Mouse (Mus musculus) testis, adult 2 months (tissue): ENCODE measurements around the gene Pkmyt1. TPM values are rescaled to one million over a fixed set of nuclear protein-coding genes. Genes with fewer than 3 reads are reported as not detected.

Experiments used
- H3K27ac ChIP-seq: fragments of 200-500 bp; 2 replicates; pipeline ENCODE4 v1.5.1; 2012; ENCODE audit warnings: low read depth, low read length; ENCODE audit not compliant: control insufficient read depth, insufficient read depth
- H3K27me3 ChIP-seq: fragments of 200-500 bp; 2 replicates; pipeline ENCODE4 v1.6.1; 2012; ENCODE audit warnings: mild to moderate bottlenecking, low read length, moderate library complexity; ENCODE audit not compliant: control insufficient read depth, insufficient read depth
- H3K36me3 ChIP-seq: fragments of 200-500 bp; 2 replicates; pipeline ENCODE4 v1.6.1; 2012; ENCODE audit warnings: mild to moderate bottlenecking, low read length; ENCODE audit not compliant: control insufficient read depth, insufficient read depth
- H3K4me1 ChIP-seq: fragments of 200-500 bp; 2 replicates; pipeline ENCODE4 v1.6.1; 2012; ENCODE audit warnings: low read length; ENCODE audit not compliant: control insufficient read depth, insufficient read depth
- H3K4me3 ChIP-seq: fragments of 200-500 bp; 2 replicates; pipeline ENCODE4 v1.5.1; 2012; ENCODE audit warnings: low read depth, mild to moderate bottlenecking, low read length, moderate library complexity, mixed read lengths; ENCODE audit not compliant: control insufficient read depth
- CTCF ChIP-seq: fragments of 200-500 bp; IDR thresholded peaks from 2 replicates; pipeline ENCODE4 v1.5.1; 2012; ENCODE audit warnings: low read depth, mild to moderate bottlenecking, inconsistent platforms, low read length, moderate library complexity; ENCODE audit not compliant: control insufficient read depth, insufficient read depth, insufficient replicate concordance
- POLR2A ChIP-seq: fragments of 200-500 bp; IDR thresholded peaks from 2 replicates; pipeline ENCODE4 v1.6.1; 2012; ENCODE audit warnings: low read depth, mild to moderate bottlenecking, inconsistent platforms, low read length, moderate library complexity; ENCODE audit not compliant: control insufficient read depth
- polyA plus RNA-seq: library from polyadenylated mRNA; depleted of rRNA; stranded (reverse); fragments of >200 nt; gene quantifications from 2 replicates; pipeline ENCODE4 v1.2.3, GENCODE M21; 2012

The Pkmyt1 gene
- polyA plus RNA-seq, 1 experiment, result 88.6 TPM

- H3K36me3 ChIP-seq, result no peaks in the 10 kb centered on the region
- TF ChIP-seq CTCF (no peak), POLR2A (no peak)
Measured at GRCm38 (mm10) chr17:23704741-23705140, 21.4 kb upstream of the Pkmyt1 start.

GRCm38 (mm10) chr17:23705525-23706104 is 20.5 kb upstream of the Pkmyt1 start:
- no peak overlapping the region for H3K4me3 ChIP-seq
- no peak overlapping the region for H3K27ac ChIP-seq
- no peaks in the 10 kb centered on the region for H3K4me1 ChIP-seq
- no peaks in the 10 kb centered on the region for H3K36me3 ChIP-seq
- H3K27me3 ChIP-seq, result no peaks in the 10 kb centered on the region
- TF ChIP-seq CTCF, result no peak
- TF ChIP-seq POLR2A, result no peak

More at GRCm38 (mm10) chr17:23704741-23705140, 21.4 kb upstream of the Pkmyt1 start:
- H3K27me3 ChIP-seq, result no peaks in the 10 kb centered on the region
- H3K4me1 ChIP-seq, result peaks cover 7% of the 10 kb centered on the region
- no peak overlapping the region for H3K4me3 ChIP-seq
- no peak overlapping the region for H3K27ac ChIP-seq

- H3K4me3 ChIP-seq, result no peak overlapping the region
- TF ChIP-seq POLR2A (no peak), CTCF (peak; percentile 80; the same call in 1 of the 2 replicates)
- no peaks in the 10 kb centered on the region for H3K27me3 ChIP-seq
- H3K36me3 ChIP-seq, result no peaks in the 10 kb centered on the region
- no peak overlapping the region for H3K27ac ChIP-seq
- H3K4me1 ChIP-seq, result no peaks in the 10 kb centered on the region
Measured at GRCm38 (mm10) chr17:23706212-23706611, 19.9 kb upstream of the Pkmyt1 start.

GRCm38 (mm10) chr17:23717003-23717402 is 9.1 kb upstream of the Pkmyt1 start:
- Histone ChIP-seq H3K27ac (no peak overlapping the region), H3K4me1 (peaks cover 3% of the 10 kb centered on the region), H3K27me3 (no peaks in the 10 kb centered on the region), H3K36me3 (no peaks in the 10 kb centered on the region), H3K4me3 (no peak overlapping the region)
- TF ChIP-seq POLR2A, result no peak
- TF ChIP-seq CTCF, result no peak

GRCm38 (mm10) chr17:23719455-23719854 is 6.7 kb upstream of the Pkmyt1 start:
- Histone ChIP-seq H3K27ac (no peak overlapping the region), H3K27me3 (no peaks in the 10 kb centered on the region), H3K4me3 (no peak overlapping the region), H3K36me3 (no peaks in the 10 kb centered on the region), H3K4me1 (peaks cover 14% of the 10 kb centered on the region)
- TF ChIP-seq POLR2A (no peak), CTCF (no peak)

GRCm38 (mm10) chr17:23721886-23722285 is 4.2 kb upstream of the Pkmyt1 start:
- H3K4me3 ChIP-seq, result no peak overlapping the region
- no peak overlapping the region for H3K27ac ChIP-seq
- TF ChIP-seq CTCF (no peak), POLR2A (no peak)
- no peaks in the 10 kb centered on the region for H3K27me3 ChIP-seq
- no peaks in the 10 kb centered on the region for H3K36me3 ChIP-seq
- H3K4me1 ChIP-seq, result peaks cover 17% of the 10 kb centered on the region

- no peak within 1 kb of the TSS for H3K27ac ChIP-seq
- H3K36me3 ChIP-seq, result no peaks in the 10 kb centered on the region
- H3K27me3 ChIP-seq, result no peaks in the 10 kb centered on the region
- TF ChIP-seq POLR2A (no peak), CTCF (no peak)
- peaks cover 20% of the 10 kb centered on the region for H3K4me1 ChIP-seq
- H3K4me3 ChIP-seq, result no peak within 1 kb of the TSS
Measured at GRCm38 (mm10) chr17:23722376-23723125, 3.6 kb upstream of the Pkmyt1 start, which contains the start of gene 1520401A03Rik. Gene 1520401A03Rik (minus strand): TSS chr17:23722783.

GRCm38 (mm10) chr17:23725477-23725876 is 659 bp upstream of the Pkmyt1 start:
- Histone ChIP-seq H3K4me3 (peak overlapping the region; percentile 94), H3K36me3 (no peaks in the 10 kb centered on the region), H3K27me3 (no peaks in the 10 kb centered on the region), H3K4me1 (peaks cover 18% of the 10 kb centered on the region), H3K27ac (peak overlapping the region; percentile 88)
- TF ChIP-seq POLR2A (no peak), CTCF (no peak)
